Mouse (Mus musculus) WW6 (cell line): ENCODE data around the gene Slc45a2.
"Not testable (repeated sequence)": the region's sequence is repeated elsewhere in the genome, so short reads cannot be mapped to it uniquely, and the experiment has no call there.

Experiments used
- DNase-seq: peaks from one replicate; pipeline ENCODE4 v3.0.0-alpha.2; 2013; ENCODE audit warnings: low read depth, low spot score

Gene Slc45a2

GRCm38 (mm10) chr15:11000421-11000820 is at the start of gene Slc45a2:
Slc45a2 (plus strand) TSS chr15:11000721.
- no peak for DNase-seq

GRCm38 (mm10) chr15:10951951-10952759 is 48.4 kb upstream of the Slc45a2 start, which contains the start of gene C1qtnf3:
C1qtnf3 (plus strand) TSS chr15:10952332.
- DNase-seq, result no peak

GRCm38 (mm10) chr15:10952760-10953305 is 47.7 kb upstream of the Slc45a2 start:
- DNase-seq, result no peak

GRCm38 (mm10) chr15:10953465-10953864 is 47.1 kb upstream of the Slc45a2 start:
- no peak for DNase-seq

- no peak for DNase-seq
These were observed 46.0 kb upstream of the Slc45a2 start for GRCm38 (mm10) chr15:10954381-10955016.

GRCm38 (mm10) chr15:10955156-10955555 is 45.4 kb upstream of the Slc45a2 start:
- no peak for DNase-seq

- DNase-seq, result no peak
These were observed 43.8 kb upstream of the Slc45a2 start for GRCm38 (mm10) chr15:10956706-10957105.

GRCm38 (mm10) chr15:10959277-10960026 is 41.1 kb upstream of the Slc45a2 start:
- no peak for DNase-seq

GRCm38 (mm10) chr15:10960267-10960666 is 40.3 kb upstream of the Slc45a2 start:
- no peak for DNase-seq

- DNase-seq, result no peak
These were observed 37.9 kb upstream of the Slc45a2 start for GRCm38 (mm10) chr15:10962601-10963000.

GRCm38 (mm10) chr15:10969439-10969838 is 31.1 kb upstream of the Slc45a2 start:
- DNase-seq, result no peak

- no peak for DNase-seq
These were observed 29.7 kb upstream of the Slc45a2 start for GRCm38 (mm10) chr15:10970777-10971176.

- DNase-seq, result no peak
These were observed 23.4 kb upstream of the Slc45a2 start for GRCm38 (mm10) chr15:10977151-10977550.

- no peak for DNase-seq
These were observed 19.8 kb upstream of the Slc45a2 start for GRCm38 (mm10) chr15:10980712-10981111.

- DNase-seq, result peak; percentile 80
These were observed 19.0 kb upstream of the Slc45a2 start, which contains the start of gene Amacr for GRCm38 (mm10) chr15:10981377-10982063. Amacr (plus strand) TSS chr15:10981756.

- DNase-seq, result no peak
These were observed 18.5 kb upstream of the Slc45a2 start for GRCm38 (mm10) chr15:10982064-10982435.

- no peak for DNase-seq
These were observed 14.8 kb upstream of the Slc45a2 start for GRCm38 (mm10) chr15:10985756-10986155.

- not testable (repeated sequence) for DNase-seq
These were observed 14.0 kb upstream of the Slc45a2 start for GRCm38 (mm10) chr15:10986477-10986876.

- peak; percentile 45 for DNase-seq
These were observed 10.1 kb upstream of the Slc45a2 start for GRCm38 (mm10) chr15:10990411-10990810.

- no peak for DNase-seq
These were observed 9.0 kb upstream of the Slc45a2 start for GRCm38 (mm10) chr15:10991566-10991965.

GRCm38 (mm10) chr15:10999832-11000231 is 689 bp upstream of the Slc45a2 start:
- no peak for DNase-seq
